Mouse (Mus musculus) heart, adult 2 months (tissue): ENCODE results near the gene Ifrd2.

Experiments used
- CTCF ChIP-seq: fragments of 200-600 bp; IDR thresholded peaks from 2 replicates; pipeline ENCODE4 v1.8.1; 2022; ENCODE audit warnings: antibody characterized with exemption, mild to moderate bottlenecking, moderate library complexity
- EP300 ChIP-seq: fragments of 200-500 bp; IDR thresholded peaks from 2 replicates; pipeline ENCODE4 v1.6.1; 2011; ENCODE audit warnings: low read depth, low read length, control low read depth; ENCODE audit not compliant: insufficient read depth

DNA sequence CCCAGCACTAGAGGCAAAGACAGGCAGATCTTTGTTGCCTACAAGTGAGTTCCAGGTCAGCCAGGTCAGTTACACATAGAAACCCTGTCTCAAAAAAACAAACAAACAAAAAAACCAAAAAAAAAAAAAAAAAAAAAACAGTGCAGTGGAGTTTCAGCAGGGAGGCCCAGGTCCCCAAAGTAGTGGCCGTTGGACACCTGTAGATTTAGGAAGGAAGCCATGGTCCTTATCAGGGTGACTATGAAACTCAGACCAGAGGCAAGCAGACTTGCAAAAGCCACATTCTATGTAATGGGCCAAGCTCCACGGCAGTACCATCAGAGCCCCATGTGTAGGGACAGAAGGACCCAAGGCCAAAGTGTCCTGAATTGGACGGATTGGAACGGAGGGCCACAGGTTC lies 5.9 kb upstream of the Ifrd2 start:
- TF ChIP-seq EP300 (no peak), CTCF (no peak)
